Mouse (Mus musculus) liver, adult (tissue): ENCODE measurements around the gene Serinc3.

Experiments used
- GATA4 ChIP-seq: IDR thresholded peaks from 2 replicates; pipeline ENCODE4 v1.6.1; 2014; ENCODE audit warnings: mild to moderate bottlenecking, low read length; ENCODE audit not compliant: insufficient replicate concordance

Serinc3 gene

GRCm38 (mm10) chr2:163644575-163645385 lies at the start of gene Serinc3:
Gene Serinc3, minus strand, starts transcription at chr2:163645131.
- no peak for TF ChIP-seq GATA4

- TF ChIP-seq GATA4, result no peak
Observed at GRCm38 (mm10) chr2:163693716-163694314, 48.9 kb upstream of the Serinc3 start.

GRCm38 (mm10) chr2:163692873-163693612 lies 48.1 kb upstream of the Serinc3 start:
- TF ChIP-seq GATA4, result no peak

GRCm38 (mm10) chr2:163691846-163692605 lies 47.1 kb upstream of the Serinc3 start:
- TF ChIP-seq GATA4, result no peak

GRCm38 (mm10) chr2:163690409-163691304 lies 45.7 kb upstream of the Serinc3 start:
- no peak for TF ChIP-seq GATA4

GRCm38 (mm10) chr2:163689771-163690170 lies 44.8 kb upstream of the Serinc3 start:
- no peak for TF ChIP-seq GATA4

GRCm38 (mm10) chr2:163686886-163687285 lies 42.0 kb upstream of the Serinc3 start:
- TF ChIP-seq GATA4, result no peak

- no peak for TF ChIP-seq GATA4
Observed at GRCm38 (mm10) chr2:163686233-163686632, 41.3 kb upstream of the Serinc3 start.

- no peak for TF ChIP-seq GATA4
Observed at GRCm38 (mm10) chr2:163685761-163686200, 40.9 kb upstream of the Serinc3 start.

- no peak for TF ChIP-seq GATA4
Observed at GRCm38 (mm10) chr2:163685287-163685686, 40.4 kb upstream of the Serinc3 start.

GRCm38 (mm10) chr2:163682344-163682743 lies 37.4 kb upstream of the Serinc3 start:
- TF ChIP-seq GATA4, result no peak

- no peak for TF ChIP-seq GATA4
Observed at GRCm38 (mm10) chr2:163676745-163677144, 31.8 kb upstream of the Serinc3 start.

GRCm38 (mm10) chr2:163676321-163676720 lies 31.4 kb upstream of the Serinc3 start:
- TF ChIP-seq GATA4, result no peak

- no peak for TF ChIP-seq GATA4
Observed at GRCm38 (mm10) chr2:163675662-163676061, 30.7 kb upstream of the Serinc3 start.

GRCm38 (mm10) chr2:163675144-163675619 lies 30.3 kb upstream of the Serinc3 start:
- TF ChIP-seq GATA4, result no peak
